Mouse (Mus musculus): ENCODE results near the gene Ces2g.

- TF ChIP-seq CTCF (IDR thresholded peaks at IDR 0.05; ENCODE audit: control insufficient read depth, insufficient read depth, low read length) (no peak), POLR2A (IDR thresholded peaks at IDR 0.05; ENCODE audit: borderline replicate concordance, control insufficient read depth, low read depth, low read length) (no peak)
Observed at GRCm38 (mm10) chr8:104962229-104962901, 847 bp downstream of the Ces2g start.

All from bone marrow, adult 2 months (tissue).